Mouse (Mus musculus): ENCODE measurements around the gene Xpc.

GRCm38 (mm10) chr6:91527227-91527860 lies 11.7 kb upstream of the Xpc start:
- TF ChIP-seq CTCF (IDR thresholded peaks at IDR 0.05; ENCODE audit: low read depth) = peak; percentile 34; the same call in 1 of the 2 replicates
- TF ChIP-seq EP300 (IDR thresholded peaks at IDR 0.05; ENCODE audit: low read depth) = no peak

All from liver, embryonic 14.5 days (tissue).